Mouse (Mus musculus) limb, embryonic 14.5 days (tissue): ENCODE measurements at regions not wholly inside any gene's neighbourhood (a gene's known extent, or its start where the extent isn't known, plus 50 kb on each side); places are given as distances from the start of the nearest gene placed in this dataset.

Source experiments
- ATAC-seq: fragments of 200-750 bp; cut with Nextera tagmentation; 2 replicates; pipeline ENCODE4 v1.8.0; 2017; ENCODE audit warnings: low read depth, moderate number of reproducible peaks, moderate TSS enrichment; ENCODE audit not compliant: low FRiP score
- DNase-seq: peaks from one replicate; pipeline ENCODE4 v3.0.0-alpha.2; 2015; ENCODE audit warnings: low spot score
- H3K27ac ChIP-seq: fragments of 300-500 bp; sonication (generic); replicated peaks from 2 replicates; pipeline ENCODE4 v1.5.1; 2014; ENCODE audit warnings: low read depth, mild to moderate bottlenecking, low read length, moderate library complexity, mixed read lengths
- H3K27me3 ChIP-seq: fragments of 300-500 bp; sonication (generic); 2 replicates; pipeline ENCODE4 v1.6.1; 2014; ENCODE audit warnings: low read length, mixed read lengths; ENCODE audit not compliant: control insufficient read depth, insufficient read depth
- H3K36me3 ChIP-seq: fragments of 300-500 bp; sonication (generic); 2 replicates; pipeline ENCODE4 v1.6.1; 2014; ENCODE audit warnings: mild to moderate bottlenecking, low read length, moderate library complexity, mixed read lengths; ENCODE audit not compliant: control insufficient read depth, insufficient read depth
- H3K4me1 ChIP-seq: fragments of 300-500 bp; sonication (generic); 2 replicates; pipeline ENCODE4 v1.6.1; 2014; ENCODE audit warnings: antibody characterized with exemption, low read length, mixed read lengths; ENCODE audit not compliant: control insufficient read depth, insufficient read depth
- H3K4me2 ChIP-seq: fragments of 300-500 bp; sonication (generic); replicated peaks from 2 replicates; pipeline ENCODE4 v1.6.1; 2014; ENCODE audit warnings: low read depth, mild to moderate bottlenecking, low read length, moderate library complexity; ENCODE audit not compliant: severe bottlenecking
- H3K4me3 ChIP-seq: fragments of 300-500 bp; sonication (generic); replicated peaks from 2 replicates; pipeline ENCODE4 v1.5.1; 2014; ENCODE audit warnings: low read length
- H3K9ac ChIP-seq: fragments of 300-500 bp; sonication (generic); 2 replicates; pipeline ENCODE4 v1.6.1; 2014; ENCODE audit warnings: mild to moderate bottlenecking, low read depth, low read length, moderate library complexity; ENCODE audit not compliant: severe bottlenecking
- H3K9me3 ChIP-seq: fragments of 300-500 bp; sonication (generic); 2 replicates; pipeline ENCODE4 v1.6.1; 2016; ENCODE audit warnings: low read length; ENCODE audit not compliant: control insufficient read depth
- POLR2A ChIP-seq: fragments of 200-500 bp; IDR thresholded peaks from 2 replicates; pipeline ENCODE4 v1.8.0; 2012; ENCODE audit warnings: inconsistent platforms, mild to moderate bottlenecking, moderate library complexity, borderline replicate concordance; ENCODE audit not compliant: insufficient read depth, insufficient read length; ENCODE audit errors: extremely low read depth
- WGBS: fragments of 180-500 bp; shearing (Covaris S2); extraction: QIAGEN DNeasy Blood & Tissue Kit; methylation state at CpG from one replicate; pipeline ENCODE4 v1.1.7; 2014; 5-methylcytosine and 5-hydroxymethylcytosine counted together

DNA sequence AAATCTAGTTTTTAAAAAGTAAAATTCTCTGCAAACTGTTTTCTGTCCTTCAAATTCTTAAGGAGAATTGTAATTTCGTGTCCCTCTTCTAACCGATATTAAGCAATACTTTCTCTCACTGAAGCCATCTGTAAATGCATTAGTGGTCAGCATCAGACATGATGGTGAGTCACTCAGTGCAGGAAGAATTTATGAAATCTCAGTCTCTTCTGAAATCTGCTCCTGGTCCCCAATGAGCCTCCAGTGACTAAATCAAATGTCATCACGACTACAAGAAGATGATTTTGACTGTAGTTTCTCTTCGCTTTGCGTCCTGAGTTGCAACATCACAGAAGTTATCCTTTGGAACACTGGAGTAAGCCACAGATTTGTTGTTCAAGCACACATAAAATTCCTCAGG, 175.7 kb downstream of the Nsun3 start:
- no peaks in the 10 kb centered on the region for H3K27me3 ChIP-seq
- H3K4me2 ChIP-seq, result no peak overlapping the region
- H3K9me3 ChIP-seq, result no peaks in the 10 kb centered on the region
- DNase-seq (no peak), ATAC-seq (no peak)
- 82% methylated on average over 5 of the region's 5 CpGs for WGBS
- H3K4me3 ChIP-seq, result no peak overlapping the region
- no peak for TF ChIP-seq POLR2A
- no peaks in the 10 kb centered on the region for H3K36me3 ChIP-seq
- H3K9ac ChIP-seq, result no peak overlapping the region
- no peaks in the 10 kb centered on the region for H3K4me1 ChIP-seq
- H3K27ac ChIP-seq, result no peak overlapping the region

DNA sequence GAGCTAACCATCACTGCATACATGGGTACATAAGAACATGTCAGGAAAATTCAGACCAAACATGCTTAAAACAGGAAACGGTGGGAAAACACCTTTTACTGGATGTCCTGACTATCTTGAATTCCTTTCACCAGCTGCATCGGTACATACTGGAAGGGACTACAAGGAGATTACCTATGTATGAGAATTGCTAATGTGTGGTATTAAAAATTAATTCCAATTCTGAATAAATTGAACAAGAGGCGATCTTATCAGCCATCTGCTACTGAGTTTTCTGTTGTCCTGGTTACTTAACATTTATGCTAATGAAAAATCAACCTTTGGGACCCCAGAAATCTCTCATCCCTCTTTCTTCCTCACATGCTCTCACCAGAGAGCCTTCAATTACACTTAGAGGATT, 178.0 kb downstream of the Nsun3 start:
- no peak for ATAC-seq
- H3K9me3 ChIP-seq, result no peaks in the 10 kb centered on the region
- H3K4me3 ChIP-seq, result no peak overlapping the region
- H3K4me1 ChIP-seq, result no peaks in the 10 kb centered on the region
- DNase-seq, result no peak
- H3K36me3 ChIP-seq, result no peaks in the 10 kb centered on the region
- no peak for TF ChIP-seq POLR2A
- WGBS, result 82% methylated on average over 3 of the region's 3 CpGs
- no peak overlapping the region for H3K9ac ChIP-seq
- no peaks in the 10 kb centered on the region for H3K27me3 ChIP-seq
- H3K27ac ChIP-seq, result no peak overlapping the region
- H3K4me2 ChIP-seq, result no peak overlapping the region

DNA sequence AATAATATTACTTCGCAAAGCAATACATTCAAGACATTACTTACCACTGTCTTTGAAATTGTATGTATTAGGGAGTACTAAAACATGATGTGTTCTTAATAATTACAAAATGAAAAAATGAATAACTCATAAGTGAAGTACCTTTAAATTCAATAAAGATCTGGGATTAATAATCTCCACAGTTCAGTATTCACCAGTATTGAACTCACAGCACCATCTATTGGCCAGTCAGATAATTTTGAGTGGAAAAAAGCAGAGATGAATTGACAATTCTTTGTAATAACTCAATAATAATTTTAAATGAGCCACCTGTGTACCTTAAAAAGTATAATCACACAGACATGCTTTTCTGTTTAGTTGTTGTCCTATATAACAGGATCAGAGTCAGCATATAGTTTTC, 180.7 kb downstream of the Nsun3 start:
- no peak overlapping the region for H3K27ac ChIP-seq

DNA sequence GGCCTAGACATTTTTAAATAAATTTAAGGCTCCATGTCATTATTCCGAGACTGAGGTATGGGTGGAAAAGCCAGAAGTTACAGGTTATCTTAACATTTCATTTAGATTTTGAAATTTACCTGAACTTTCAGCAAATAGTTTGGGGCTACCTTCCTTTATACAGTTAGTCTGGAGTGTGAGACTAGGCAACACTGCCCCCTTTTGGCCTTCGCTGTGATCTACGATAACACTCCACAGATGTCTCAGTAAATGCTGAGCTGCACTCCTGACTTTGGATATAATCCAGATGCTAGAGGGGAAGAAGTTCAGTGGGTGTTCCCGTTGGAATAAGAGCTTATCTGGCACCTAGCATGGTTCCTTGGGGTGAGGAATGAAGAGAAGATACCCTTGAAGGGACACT, 224.6 kb downstream of the Nsun3 start:
- ATAC-seq (no peak), DNase-seq (peak; percentile 52)
- no peak overlapping the region for H3K9ac ChIP-seq
- TF ChIP-seq POLR2A, result no peak
- WGBS, result 37% methylated on average over 4 of the region's 4 CpGs
- H3K36me3 ChIP-seq, result no peaks in the 10 kb centered on the region
- no peaks in the 10 kb centered on the region for H3K27me3 ChIP-seq
- no peak overlapping the region for H3K4me3 ChIP-seq
- no peak overlapping the region for H3K27ac ChIP-seq
- H3K4me2 ChIP-seq, result no peak overlapping the region
- no peaks in the 10 kb centered on the region for H3K9me3 ChIP-seq
- no peaks in the 10 kb centered on the region for H3K4me1 ChIP-seq

More for the DNA sequence above, 180.7 kb downstream of the Nsun3 start:
- H3K4me1 ChIP-seq, result no peaks in the 10 kb centered on the region
- DNase-seq, result no peak
- no peaks in the 10 kb centered on the region for H3K36me3 ChIP-seq
- no peak overlapping the region for H3K4me2 ChIP-seq
- ATAC-seq, result no peak
- 90% methylated on average over 1 of the region's 1 CpGs for WGBS
- TF ChIP-seq POLR2A, result no peak
- no peaks in the 10 kb centered on the region for H3K9me3 ChIP-seq
- no peak overlapping the region for H3K4me3 ChIP-seq
- no peak overlapping the region for H3K9ac ChIP-seq
- no peaks in the 10 kb centered on the region for H3K27me3 ChIP-seq

DNA sequence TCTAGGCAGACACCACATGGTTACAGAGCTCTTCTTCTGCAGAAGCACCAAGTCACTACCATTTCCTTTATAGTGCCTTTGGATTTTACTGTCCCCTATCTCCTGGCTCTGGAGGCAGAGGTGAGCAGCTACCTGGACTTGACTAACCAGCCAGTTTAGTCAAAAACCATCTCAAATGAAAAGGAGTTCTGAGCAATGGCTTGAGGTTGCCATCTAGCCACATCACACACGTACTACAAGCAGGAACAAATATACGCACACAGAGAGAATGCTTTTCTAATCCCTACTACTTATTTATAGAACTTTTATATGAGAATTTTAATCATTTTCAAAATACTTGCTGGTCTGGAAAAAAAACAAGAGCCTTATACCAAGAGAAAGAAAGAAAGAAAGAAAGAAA, 243.5 kb downstream of the Nsun3 start:
- no peak overlapping the region for H3K4me3 ChIP-seq
- ATAC-seq (no peak), DNase-seq (no peak)
- no peaks in the 10 kb centered on the region for H3K36me3 ChIP-seq
- no peak for TF ChIP-seq POLR2A
- no peak overlapping the region for H3K9ac ChIP-seq
- no peak overlapping the region for H3K27ac ChIP-seq
- no peaks in the 10 kb centered on the region for H3K9me3 ChIP-seq
- H3K4me1 ChIP-seq, result no peaks in the 10 kb centered on the region
- no peak overlapping the region for H3K4me2 ChIP-seq
- 75% methylated on average over 2 of the region's 2 CpGs for WGBS
- no peaks in the 10 kb centered on the region for H3K27me3 ChIP-seq
